Mouse (Mus musculus) CH12.LX (cell line): Measurements from ENCODE around the gene Mfsd2a.

Experiments used
- EP300 ChIP-seq: IDR thresholded peaks from 2 replicates; pipeline ENCODE4 v1.6.1; 2011; ENCODE audit warnings: low read length, improper control_type of control experiment
- POLR2A ChIP-seq: IDR thresholded peaks from 2 replicates; pipeline ENCODE4 v1.6.1; 2011; ENCODE audit warnings: low read depth, mild to moderate bottlenecking, improper control_type of control experiment, low read length

DNA sequence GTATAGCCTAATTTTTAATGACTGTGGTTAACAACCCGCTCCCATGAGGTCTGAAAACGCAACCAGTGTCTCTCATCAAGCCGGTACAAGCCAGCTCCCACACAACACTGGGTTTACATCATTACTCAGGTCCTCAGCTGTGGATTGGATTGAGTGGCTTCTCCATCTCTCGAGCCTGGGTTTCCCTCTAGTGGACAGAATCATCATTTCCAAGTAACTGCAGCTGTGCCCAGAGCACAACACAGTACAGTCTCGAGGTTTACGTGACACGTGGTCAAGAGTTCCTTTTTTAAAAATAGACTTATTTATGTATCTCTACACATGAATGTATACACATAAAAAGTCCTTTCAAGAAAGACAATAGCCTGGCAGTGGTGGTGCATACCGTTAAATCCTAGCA lies 24.1 kb upstream of the Mfsd2a start:
- no peak for TF ChIP-seq POLR2A
- no peak for TF ChIP-seq EP300
